Mouse (Mus musculus) lung, postnatal 0 days (tissue): ENCODE data around the gene Gnai3.

Source experiments
- CTCF ChIP-seq: IDR thresholded peaks from 2 replicates; pipeline ENCODE4 v1.5.1; 2016; ENCODE audit warnings: antibody characterized with exemption, mild to moderate bottlenecking
- EP300 ChIP-seq: IDR thresholded peaks from 2 replicates; pipeline ENCODE4 v1.6.1; 2016; ENCODE audit warnings: antibody characterized with exemption, mild to moderate bottlenecking, control low read depth

- TF ChIP-seq CTCF = no peak
- TF ChIP-seq EP300 = no peak
Observed at GRCm38 (mm10) chr3:108123242-108123641, 22.7 kb downstream of the Gnai3 start.
